Mouse (Mus musculus): ENCODE measurements at regions not wholly inside any gene's neighbourhood (a gene's known extent, or its start where the extent isn't known, plus 50 kb on each side); places are given as distances from the start of the nearest gene placed in this dataset.

- TF ChIP-seq GABPA (IDR thresholded peaks at IDR 0.05; ENCODE audit: low read depth, low read length) = no peak
- TF ChIP-seq CTCF (IDR thresholded peaks at IDR 0.05 in 2 of 3, conservative IDR thresholded peaks at IDR 0.05 in 1 of 3; ENCODE audit: control insufficient read depth in 1 of 3, insufficient read depth in 1 of 3, low read depth in 2 of 3, low read length in 3 of 3, poor library complexity in 1 of 3, severe bottlenecking in 1 of 3) = no peak
- TF ChIP-seq HCFC1 (IDR thresholded peaks at IDR 0.05; ENCODE audit: low read depth, low read length) = no peak
- TF ChIP-seq E2F4 (IDR thresholded peaks at IDR 0.05; ENCODE audit: borderline replicate concordance, low read depth, low read length) = no peak
- no peak for TF ChIP-seq MAFK (IDR thresholded peaks at IDR 0.05; ENCODE audit: borderline replicate concordance, low read depth, low read length)
- TF ChIP-seq EP300 (IDR thresholded peaks at IDR 0.05; ENCODE audit: low read depth in 1 of 2, low read length in 2 of 2) = peak; percentile 39 to 41; a peak in 2 of 4 replicates
- TF ChIP-seq TBP (IDR thresholded peaks at IDR 0.05; ENCODE audit: low read depth, low read length) = no peak
- TF ChIP-seq MXI1 (IDR thresholded peaks at IDR 0.05; ENCODE audit: low read depth, low read length) = no peak
- TF ChIP-seq TCF12 (IDR thresholded peaks at IDR 0.05; ENCODE audit: low read depth, low read length) = no peak
- no peak for TF ChIP-seq POLR2A (IDR thresholded peaks at IDR 0.05; ENCODE audit: control insufficient read depth in 1 of 2, insufficient read depth in 1 of 2, low read depth in 1 of 2, low read length in 2 of 2, poor library complexity in 1 of 2)
Measured at GRCm38 (mm10) chr11:111164907-111165306, 98.9 kb downstream of the Kcnj2 start.
